Mouse (Mus musculus) erythroid progenitor cell, adult 5-6 weeks (primary cell): ENCODE results near the gene Serpinb6e. TPM values are rescaled to one million over a fixed set of nuclear protein-coding genes. Genes with fewer than 3 reads are reported as not detected.

ENCODE experiments used
- ATAC-seq: replicated peaks from 2 replicates; pipeline ENCODE4 v1.8.0; 2016; ENCODE audit warnings: moderate number of reproducible peaks, mild to moderate bottlenecking, moderate TSS enrichment, inconsistent platforms; ENCODE audit not compliant: poor library complexity, low FRiP score, severe bottlenecking
- total RNA-seq, 2 experiments: library from RNA; stranded (forward) in 1 of 2; stranded (reverse) in 1 of 2; fragments of 150-400 nt in 1 of 2; fragments of 186-747, 209-891 nt in 1 of 2; gene quantifications; 2 replicates each; pipeline versions ENCODE4 v1.2.3 to v1.2.4; 2015 to 2017; ENCODE audit warnings: low replicate concordance in 2 of 2

The Serpinb6e gene
- total RNA-seq (2015; ENCODE audit: low replicate concordance) (not detected in 2 replicates), total RNA-seq (2017; ENCODE audit: low replicate concordance) (not detected in 2 replicates)

GRCm38 (mm10) chr13:33843308-33843707, at the start of gene Serpinb6e:
Serpinb6e (minus strand) TSS chr13:33843408.
- ATAC-seq: no peak

DNA sequence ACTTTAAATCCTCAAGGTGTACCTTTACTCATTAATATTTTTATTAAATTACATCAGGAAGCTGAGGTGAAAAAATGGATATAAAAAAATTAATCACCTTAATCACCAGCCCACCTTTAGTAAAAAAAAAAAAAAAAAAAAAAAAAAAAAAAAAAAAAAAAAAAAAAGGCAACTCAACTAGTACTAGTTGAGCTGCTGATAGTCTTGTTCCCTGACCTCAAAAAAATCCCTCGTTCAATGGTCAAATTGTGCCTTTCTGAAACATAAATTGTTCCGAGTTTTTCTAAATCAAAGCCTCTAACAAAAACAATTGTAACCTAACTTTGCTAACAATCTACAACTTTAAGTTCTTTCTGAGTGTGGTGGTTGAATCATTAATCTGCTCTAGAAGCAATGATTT, 12.5 kb downstream of the Serpinb6e start:
- no peak for ATAC-seq

GRCm38 (mm10) chr13:33823421-33823820, 19.8 kb downstream of the Serpinb6e start:
- ATAC-seq: no peak

- ATAC-seq: no peak
Observed at GRCm38 (mm10) chr13:33821490-33822143, 21.6 kb downstream of the Serpinb6e start.

Other genes starting within 250 kb of the Serpinb6e start
- not detected in 2 replicates for gene Serpinb6d, start 182.0 kb downstream of the Serpinb6e start, total RNA-seq (2015; ENCODE audit: low replicate concordance)
- gene Serpinb6d, start 182.0 kb downstream of the Serpinb6e start, total RNA-seq (2017; ENCODE audit: low replicate concordance): not detected in 2 replicates
- not detected in 2 replicates for gene Serpinb6c, start 62.3 kb upstream of the Serpinb6e start, total RNA-seq (2015; ENCODE audit: low replicate concordance)
- not detected in 2 replicates for gene Serpinb6c, start 62.3 kb upstream of the Serpinb6e start, total RNA-seq (2017; ENCODE audit: low replicate concordance)
- gene Nqo2, start 121.3 kb upstream of the Serpinb6e start, total RNA-seq (2015; ENCODE audit: low replicate concordance): 7.2 and 34.0 TPM in 2 replicates
- gene Nqo2, start 121.3 kb upstream of the Serpinb6e start, total RNA-seq (2017; ENCODE audit: low replicate concordance): 1.1 and 4.1 TPM in 2 replicates
- 27.0 and 37.7 TPM in 2 replicates for gene Ripk1, start 159.0 kb upstream of the Serpinb6e start, total RNA-seq (2015; ENCODE audit: low replicate concordance)
- 7.3 and 24.8 TPM in 2 replicates for gene Ripk1, start 159.0 kb upstream of the Serpinb6e start, total RNA-seq (2017; ENCODE audit: low replicate concordance)
- gene Serpinb6a, start 159.4 kb upstream of the Serpinb6e start, total RNA-seq (2015; ENCODE audit: low replicate concordance): 25.6 and 41.1 TPM in 2 replicates
- 39.3 and 39.9 TPM in 2 replicates for gene Serpinb6a, start 159.4 kb upstream of the Serpinb6e start, total RNA-seq (2017; ENCODE audit: low replicate concordance)
- 25.6 and 27.4 TPM in 2 replicates for gene Bphl, start 194.2 kb upstream of the Serpinb6e start, total RNA-seq (2015; ENCODE audit: low replicate concordance)
- gene Bphl, start 194.2 kb upstream of the Serpinb6e start, total RNA-seq (2017; ENCODE audit: low replicate concordance): 2.7 and 4.7 TPM in 2 replicates
- 27.7 and 29.6 TPM in 2 replicates for gene Tubb2a, start 234.6 kb upstream of the Serpinb6e start, total RNA-seq (2015; ENCODE audit: low replicate concordance)
- gene Tubb2a, start 234.6 kb upstream of the Serpinb6e start, total RNA-seq (2017; ENCODE audit: low replicate concordance): 27.4 and 38.5 TPM in 2 replicates